Mouse (Mus musculus) skeletal muscle tissue, adult 2 months (tissue): ENCODE results near the gene Ormdl3.
"Not testable (repeated sequence)": the region's sequence is repeated elsewhere in the genome, so short reads cannot be mapped to it uniquely, and the experiment has no call there.

ENCODE experiments used
- DNase-seq: peaks from one replicate; pipeline ENCODE4 v3.0.0-alpha.2; 2012; ENCODE audit warnings: low read depth, low spot score

The Ormdl3 gene

DNA sequence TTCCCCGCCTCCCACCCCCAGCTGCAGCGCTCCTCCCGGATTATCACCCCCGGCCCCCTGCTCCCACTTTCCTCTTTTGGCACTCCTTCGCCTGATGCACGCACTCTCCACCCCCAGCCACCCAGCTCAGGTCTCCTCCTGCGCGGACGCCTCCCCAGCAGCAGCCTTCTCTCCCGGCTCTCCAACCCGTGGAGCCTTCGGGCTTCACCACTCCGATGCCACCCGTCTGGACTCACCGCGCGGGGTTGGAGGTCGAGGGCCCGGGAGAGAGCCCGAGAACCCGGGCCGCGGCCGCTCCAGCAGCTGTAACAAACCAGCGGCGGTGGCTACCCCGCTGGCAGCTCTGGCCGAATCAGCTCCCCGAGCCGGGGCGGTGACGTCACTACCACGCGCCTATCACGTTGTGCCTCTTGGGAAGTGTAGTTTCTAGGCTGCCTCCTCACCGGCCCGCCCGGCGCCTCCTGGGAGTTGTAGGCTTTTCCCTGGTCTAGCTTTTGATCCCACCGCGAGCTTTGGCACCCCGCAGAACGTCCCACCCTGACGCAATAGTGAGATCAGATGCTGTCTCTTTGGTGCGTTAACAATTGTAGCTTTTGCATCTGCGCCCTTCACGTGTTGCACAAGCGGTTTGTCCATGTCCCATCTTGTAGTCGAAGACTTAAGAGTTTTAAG lies at the start of gene Ormdl3:
Gene Ormdl3, minus strand, starts transcription at position 477 of the 672 bp plus-strand sequence.
- peak; percentile 96 for DNase-seq

DNA sequence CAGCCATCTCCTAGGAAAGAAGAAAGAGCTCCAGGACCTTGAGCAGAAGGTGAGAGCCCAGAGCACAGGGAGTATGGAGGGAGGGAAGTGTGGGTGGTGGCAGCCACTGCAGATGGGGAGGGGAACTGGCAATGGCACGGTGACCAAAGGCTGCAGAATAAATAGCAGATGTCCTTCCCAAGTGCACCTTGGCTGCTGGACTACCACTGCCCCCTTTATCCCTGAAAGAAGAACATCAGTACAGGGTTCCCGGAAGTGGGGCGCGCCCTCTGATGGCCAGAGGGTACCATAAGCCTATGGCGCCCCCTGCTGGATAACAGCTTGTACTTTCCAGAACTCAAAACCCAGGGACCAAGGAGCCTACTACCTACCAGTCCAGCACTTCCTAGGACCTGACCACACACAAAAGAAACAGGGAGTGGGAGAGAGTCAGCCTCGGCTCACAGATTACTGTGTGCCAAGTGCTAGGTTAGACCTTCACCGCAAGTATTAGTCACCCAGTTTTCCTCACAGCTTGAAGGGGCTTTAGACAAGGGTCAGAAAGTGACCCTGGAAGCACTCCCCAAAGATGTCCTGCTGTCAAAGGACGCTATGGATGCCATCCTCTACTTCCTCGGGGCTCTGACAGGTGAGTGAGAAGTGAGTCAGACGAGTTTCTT lies 48.3 kb upstream of the Ormdl3 start:
- not testable (repeated sequence) for DNase-seq

DNA sequence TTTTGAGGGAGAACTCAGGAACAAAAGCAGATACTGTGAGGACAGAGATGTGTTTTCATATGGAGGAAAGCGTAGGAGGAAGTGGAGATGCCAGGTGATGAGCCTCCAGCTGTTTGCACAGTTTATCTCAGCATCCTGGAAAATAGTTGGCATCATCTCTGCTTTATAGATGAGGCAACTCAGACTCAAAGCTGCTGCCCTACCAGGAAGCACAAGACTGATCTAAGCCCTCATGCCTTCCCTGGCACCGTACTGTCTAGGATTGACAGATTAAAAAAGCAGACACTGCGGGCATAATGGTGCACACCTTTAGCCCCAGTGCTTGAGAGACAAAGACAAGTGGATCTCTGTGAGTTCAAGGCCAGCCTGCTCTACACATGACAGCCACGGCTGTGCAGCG lies 43.5 kb upstream of the Ormdl3 start:
- DNase-seq: no peak

DNA sequence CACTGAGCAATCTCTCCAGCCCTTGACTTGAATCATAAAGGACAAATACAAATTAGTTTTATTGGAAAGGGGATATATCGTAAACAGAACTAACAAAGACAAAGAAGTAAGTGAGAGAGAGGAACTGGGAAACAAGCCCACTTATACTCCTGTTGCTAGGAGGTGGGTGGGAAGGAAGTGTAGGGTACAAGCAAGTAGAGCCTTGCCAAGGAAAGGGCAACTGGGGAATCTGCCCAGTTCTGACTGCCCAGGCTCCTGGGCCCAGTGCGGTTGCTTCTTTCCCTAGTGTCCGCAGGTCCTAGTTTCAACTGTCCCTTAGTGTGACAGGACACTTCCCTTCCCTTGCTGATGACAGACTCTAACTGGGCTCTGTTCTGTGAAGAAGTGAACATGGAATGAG lies 41.5 kb upstream of the Ormdl3 start:
- no peak for DNase-seq

DNA sequence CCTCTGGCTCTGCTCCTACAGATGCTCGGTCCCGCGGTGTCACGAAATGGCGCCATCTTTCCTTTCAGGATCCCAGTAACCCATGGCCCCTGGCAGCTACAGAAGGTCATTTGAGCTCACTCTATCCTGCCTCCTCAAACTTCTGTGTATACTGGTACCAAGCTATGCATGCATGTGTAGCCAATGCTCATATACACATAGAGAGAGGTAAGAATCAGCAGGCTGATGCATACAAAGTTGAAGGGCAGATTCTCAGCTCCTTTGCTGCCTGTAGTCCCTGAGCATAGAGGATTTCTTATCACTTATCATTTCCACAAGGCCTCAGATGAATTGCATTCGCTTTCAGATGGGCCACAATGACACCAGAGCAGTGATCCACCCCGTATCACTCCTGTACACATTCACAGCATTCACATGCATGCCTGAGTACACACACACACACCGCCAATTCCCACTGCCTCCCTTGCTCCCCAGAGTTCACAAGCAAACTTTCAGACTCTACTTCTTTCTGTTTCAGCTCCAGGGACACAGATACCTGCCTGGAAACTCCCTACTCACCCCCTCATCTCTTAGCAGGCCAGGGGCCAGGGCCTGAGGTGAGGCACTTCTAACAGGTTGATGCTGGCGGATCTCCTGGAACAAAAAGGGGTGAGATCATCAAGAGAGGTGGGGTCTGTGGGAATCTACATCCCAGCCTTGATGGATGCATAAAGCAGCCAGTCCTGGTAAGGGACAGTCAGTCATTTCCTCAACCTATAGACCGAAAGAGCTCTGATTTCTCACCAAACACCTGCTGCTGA lies 38.6 kb upstream of the Ormdl3 start, which contains the start of the genes Gm12355 and Gsdma3:
Gene Gm12355, minus strand, starts transcription at position 51 of the 800 bp plus-strand sequence.
Gene Gsdma3, plus strand, starts transcription at position 750 of the 800 bp plus-strand sequence.
- no peak for DNase-seq

DNA sequence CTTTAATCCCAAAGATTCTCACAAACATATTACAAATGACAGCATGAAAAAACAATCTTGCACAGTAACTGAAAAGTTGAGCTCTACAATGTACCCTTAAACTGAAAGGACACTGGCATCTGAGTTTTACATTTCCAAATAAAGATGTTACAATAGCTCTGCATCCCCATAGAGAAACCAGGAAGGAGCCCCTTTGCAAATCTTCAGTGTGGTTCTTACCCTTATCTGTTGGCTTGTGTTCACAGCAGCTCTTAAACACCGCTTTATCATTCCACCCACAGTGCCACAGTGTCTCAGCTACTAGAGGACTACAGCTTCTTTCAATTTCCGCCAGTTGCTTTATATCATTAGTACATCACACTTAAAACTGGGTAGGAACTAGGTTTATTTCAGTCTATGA lies 37.2 kb upstream of the Ormdl3 start:
- not testable (repeated sequence) for DNase-seq

DNA sequence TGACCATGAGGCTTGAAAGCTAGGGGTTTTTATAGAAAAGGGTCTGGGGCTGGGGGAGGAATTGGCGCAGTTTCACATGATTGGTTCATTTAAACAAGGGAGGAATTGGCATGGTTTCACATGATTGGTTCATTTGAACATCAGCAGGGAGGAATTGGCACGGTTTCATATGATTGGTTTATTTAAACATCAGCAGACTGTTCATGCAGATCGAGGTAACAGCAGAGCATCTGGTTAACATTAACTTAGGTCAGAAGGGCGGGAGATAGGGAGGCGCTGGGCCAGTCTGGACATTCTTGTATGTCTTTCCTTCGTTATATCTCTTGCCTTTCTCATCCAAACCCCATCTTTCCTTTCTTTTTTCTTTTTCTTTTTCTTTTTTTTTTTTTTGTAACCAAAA lies 36.8 kb upstream of the Ormdl3 start:
- DNase-seq: not testable (repeated sequence)

DNA sequence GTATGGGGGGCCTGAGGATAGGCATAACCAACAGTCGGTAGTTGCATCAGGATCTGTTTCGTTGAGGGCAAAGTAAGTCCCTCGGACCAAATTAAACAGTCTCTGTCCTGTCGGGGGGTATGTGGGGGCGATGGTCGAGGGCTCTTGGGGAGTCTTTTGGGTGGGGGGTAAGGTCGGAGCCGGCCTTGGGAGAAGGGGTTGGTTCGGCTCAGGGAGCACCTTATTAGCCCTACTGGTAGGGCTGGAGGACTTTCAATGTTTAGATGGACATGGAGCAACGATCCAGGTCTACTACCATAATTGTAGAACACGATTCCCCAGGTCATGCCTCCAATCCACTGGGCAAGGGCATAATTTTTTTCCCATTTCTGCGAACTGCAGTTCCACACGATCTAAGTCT lies 33.6 kb upstream of the Ormdl3 start:
- DNase-seq: no peak

DNA sequence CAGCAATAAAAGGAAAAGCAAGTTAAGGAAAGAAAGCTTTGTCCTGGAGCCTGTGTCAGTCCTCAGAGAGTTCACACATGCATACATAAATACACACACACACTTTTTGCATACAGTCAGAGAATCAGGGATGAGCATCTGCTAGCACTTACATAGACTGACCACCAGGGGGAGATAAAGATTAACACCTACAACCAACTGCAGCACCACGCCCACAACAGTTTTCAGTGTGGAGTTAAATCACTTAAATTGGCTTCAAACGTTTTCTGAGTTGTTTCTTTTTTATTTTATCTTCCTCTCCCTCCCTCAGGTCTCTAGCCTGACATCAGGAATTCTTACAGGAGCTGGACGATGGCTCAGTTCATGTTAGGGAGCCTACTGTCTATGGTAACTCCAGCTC lies 19.6 kb upstream of the Ormdl3 start:
- DNase-seq: no peak

DNA sequence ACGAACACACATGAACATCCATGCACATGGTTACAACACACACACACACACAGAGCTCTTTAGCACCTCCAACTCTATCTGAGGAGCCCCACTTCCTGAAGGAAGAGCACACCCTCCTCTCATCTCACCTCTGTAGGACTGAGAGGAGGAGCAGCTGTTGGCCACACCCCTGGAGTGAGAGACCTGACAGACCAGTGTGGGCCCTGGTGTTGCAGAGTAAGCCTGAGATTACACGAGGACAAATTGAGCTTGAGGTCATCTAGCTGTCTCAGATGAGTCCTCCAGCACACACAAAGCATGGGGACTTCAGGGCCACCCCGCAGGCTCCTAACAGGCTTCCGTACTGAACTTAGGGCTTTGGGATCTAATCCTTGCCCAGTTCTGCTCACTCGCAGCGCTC lies 17.7 kb upstream of the Ormdl3 start:
- not testable (repeated sequence) for DNase-seq

DNA sequence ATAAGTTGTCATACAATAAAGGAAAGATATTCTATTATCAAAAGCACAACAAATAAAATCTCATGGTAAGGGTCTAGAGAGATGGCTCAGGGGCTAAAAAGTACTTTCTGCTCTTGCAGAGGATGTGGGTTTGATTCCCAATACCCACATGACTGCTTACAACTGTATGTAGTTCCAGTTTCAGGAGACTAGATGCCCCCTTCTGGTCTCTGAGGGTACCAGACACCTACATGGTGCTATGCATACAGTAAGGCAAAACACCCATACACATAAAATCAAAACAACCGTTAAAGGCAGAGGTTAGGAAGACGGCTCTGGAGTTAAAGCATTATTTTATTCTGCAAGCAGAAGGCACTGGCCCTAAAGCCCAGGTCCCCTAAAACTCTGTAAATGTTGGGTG lies 16.8 kb upstream of the Ormdl3 start:
- no peak for DNase-seq

DNA sequence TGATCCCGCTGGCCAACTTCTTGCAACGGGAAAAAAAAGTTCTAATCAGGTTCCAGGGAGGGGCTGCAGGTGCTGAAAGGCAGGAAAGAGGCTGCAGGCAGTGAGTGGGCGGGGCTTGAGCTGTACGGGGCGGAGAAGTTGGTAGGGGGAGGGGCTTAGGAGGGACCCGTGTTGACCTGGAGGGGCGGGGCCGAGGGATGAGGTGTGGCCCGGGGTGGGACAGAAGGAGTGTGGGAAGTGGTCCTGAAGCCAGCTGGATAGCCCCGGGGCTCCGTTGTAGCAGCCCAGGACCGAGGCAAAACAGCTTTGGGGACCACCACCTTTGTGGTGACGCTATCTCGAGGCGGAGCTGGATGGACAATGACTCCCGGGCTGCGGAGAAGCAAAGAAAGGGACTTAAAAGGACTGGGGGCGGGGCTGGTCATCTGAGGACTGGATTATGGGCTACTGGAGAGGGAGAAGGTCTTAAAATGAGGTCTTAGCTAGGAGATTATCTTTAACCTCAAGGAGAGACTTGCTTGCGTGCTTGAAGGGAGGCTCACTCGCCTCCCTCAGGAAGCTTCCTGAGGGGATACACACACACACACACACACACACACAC lies 15.0 kb upstream of the Ormdl3 start:
- no peak for DNase-seq

DNA sequence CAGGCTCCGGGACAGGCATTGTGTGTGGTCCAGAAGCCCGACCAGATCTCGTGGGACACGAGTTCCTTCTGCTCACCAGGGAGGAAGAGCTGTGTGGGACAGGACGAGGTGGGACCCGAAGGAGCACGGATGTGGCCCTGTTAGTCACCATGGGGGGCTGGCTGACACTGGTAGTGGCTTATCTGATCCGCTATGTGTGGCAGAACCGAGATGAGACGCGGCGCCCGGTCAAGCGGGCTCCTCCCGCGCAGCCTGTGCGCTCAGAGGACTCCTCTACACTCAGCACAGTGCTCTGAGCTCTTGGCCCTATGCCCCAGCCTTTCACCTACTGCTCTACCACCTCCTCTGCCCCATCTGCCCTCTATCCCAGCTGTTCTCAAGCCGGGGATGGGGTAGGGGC lies 12.1 kb upstream of the Ormdl3 start:
- no peak for DNase-seq

DNA sequence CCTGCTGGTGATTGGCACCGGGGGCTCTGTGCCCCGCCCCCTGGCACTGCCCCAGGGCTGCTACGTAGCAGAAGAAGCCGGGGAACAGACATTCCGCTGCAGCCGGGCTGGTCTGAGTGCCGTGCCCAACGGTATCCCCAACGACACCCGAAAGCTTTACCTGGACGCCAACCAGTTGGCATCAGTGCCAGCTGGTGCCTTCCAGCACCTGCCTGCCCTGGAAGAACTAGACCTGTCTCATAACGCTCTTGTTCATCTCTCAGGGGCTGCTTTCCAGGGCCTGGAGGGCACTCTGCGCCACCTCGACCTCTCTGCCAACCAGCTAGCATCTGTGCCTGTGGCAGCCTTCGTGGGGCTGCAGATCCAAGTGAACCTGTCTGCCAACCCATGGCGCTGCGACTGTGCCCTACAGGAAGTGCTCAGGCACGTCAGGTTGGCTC lies 11.7 kb upstream of the Ormdl3 start:
- no peak for DNase-seq

DNA sequence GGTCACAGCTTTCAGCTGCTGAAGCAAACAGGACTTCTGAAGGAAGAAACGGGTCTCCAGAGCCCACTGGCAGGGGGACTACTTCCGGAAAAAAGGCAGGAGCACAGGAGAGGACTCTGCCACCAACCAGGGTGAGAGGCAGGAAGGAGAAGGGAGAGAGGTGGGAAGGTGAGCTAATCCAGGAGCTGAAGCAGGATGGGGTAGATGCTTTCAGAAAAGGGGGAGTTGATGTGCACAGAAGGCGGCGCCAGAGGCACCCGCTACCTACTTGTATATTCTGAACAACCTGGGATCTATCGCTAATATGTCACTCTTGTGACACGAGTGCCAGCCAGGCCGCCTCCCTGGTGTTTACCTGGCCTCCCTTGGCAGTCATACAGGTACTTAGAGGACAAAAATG lies 10.8 kb upstream of the Ormdl3 start, which contains the start of gene Lrrc3c:
Gene Lrrc3c, plus strand, starts transcription at position 301 of the 400 bp plus-strand sequence.
- no peak for DNase-seq

DNA sequence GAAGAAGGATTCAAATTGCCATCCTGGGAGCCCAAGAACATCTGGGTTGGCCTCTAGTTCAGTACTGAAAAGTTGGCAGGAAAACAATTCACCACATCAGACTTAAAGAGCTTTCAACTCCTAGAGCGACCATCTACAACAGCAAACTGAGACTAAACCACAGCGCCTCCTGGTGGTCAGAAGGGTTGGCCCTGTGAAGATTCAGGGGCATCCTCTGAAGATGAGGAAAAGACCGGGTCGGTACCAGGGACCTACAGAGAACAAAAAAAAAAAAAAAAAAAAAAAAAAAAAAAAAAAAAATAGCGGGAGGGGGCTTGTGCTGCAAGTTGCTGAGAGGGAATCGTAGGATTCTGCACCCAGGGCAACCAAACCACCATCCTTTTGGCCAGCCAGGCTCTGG lies 10.2 kb upstream of the Ormdl3 start:
- no peak for DNase-seq

DNA sequence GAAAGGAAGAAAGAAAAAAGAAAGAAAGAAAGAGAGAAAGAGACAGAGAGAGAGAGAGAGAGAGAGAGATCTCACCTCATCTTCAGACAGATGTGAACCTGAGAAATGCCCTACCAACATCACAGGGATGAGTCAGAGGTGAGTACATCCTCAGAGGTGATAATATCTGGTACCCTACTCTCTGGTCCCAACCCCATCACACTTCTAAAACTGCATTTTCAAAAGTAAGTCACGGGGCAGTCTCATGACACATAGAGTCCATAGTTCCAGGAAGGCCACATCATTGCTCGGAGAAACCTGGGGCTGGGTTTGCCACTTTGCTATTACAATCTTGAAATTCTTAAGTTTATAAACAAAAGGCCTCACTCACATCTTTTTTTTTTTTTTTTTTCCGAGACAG lies 8.8 kb upstream of the Ormdl3 start:
- no peak for DNase-seq

DNA sequence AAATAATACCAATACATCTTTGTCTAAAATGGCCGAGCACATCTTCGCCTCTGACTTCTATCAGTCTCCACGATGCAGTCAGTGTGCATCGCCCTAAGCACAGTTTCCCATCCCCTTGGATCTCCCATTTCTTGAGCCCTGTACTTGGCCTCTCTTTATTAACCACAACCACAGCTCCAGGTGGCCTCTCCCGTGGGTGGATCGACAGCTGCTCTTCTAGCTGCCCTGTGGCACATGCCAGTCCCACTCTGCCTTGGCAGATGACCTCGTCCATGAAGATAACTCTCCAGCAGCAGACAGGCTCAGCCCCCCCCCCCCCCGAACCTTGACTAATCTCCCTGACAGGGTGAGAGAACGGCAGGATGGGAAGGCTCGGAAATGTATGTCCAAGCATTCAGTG lies 8.3 kb upstream of the Ormdl3 start:
- DNase-seq: no peak

DNA sequence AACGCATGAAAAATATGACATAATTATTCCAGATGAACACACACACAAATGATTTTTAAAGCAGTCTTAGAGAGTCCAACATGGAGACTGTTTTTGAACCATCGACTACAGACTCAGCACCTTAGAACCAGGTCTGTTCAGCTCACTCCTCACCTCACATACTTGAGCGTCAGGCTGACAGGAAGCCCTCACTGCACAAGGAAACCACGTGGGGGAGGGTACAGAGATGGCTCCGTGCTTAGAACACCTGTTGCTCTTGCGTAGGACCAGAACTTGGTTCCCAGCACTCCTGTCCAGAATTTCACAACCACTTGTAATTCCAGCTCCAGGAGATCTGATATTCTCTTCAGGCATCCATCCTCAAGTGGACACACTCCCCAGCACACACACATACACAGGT lies 7.9 kb upstream of the Ormdl3 start:
- no peak for DNase-seq

DNA sequence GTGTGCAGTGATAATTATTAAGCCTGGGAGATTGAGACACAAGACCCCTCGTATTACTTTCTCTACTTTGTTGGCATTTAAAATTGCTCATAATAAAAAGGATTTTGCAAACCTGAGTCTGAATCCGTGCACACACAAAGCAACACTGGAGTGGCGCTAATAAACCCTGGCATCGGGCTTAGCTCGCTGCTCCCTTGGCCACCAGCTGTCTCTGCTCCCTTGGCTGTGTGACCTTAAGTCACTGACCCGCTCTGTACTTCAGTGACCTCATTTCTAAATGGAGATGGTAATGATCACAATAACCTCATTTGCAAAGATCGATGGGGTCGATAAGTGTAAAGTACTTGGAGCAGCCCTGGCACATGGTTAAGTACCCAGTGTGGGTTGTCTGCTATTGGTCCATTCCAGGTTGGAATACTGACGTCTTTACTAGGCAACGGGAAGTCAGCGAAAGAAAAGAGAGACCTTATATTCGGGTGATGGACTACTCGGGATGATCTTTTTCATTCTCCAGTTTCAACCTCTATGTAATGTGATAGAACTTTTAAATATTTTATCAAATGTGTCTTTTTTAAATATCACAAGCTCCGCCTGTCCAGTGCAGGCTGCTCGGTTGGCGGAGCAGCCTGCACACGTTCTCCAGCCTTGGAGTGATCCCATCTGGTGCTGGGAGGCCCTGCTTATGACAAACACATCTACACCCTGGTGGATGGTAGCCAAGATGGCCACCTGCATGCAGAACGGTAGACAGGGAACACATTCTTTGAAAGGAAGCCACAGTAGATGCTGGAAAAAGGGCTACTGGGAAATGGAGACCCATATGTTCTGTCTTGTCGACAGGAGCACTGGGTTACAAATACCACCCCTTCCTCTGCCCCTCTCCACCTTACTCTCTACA lies 3.6 kb upstream of the Ormdl3 start:
- no peak for DNase-seq

DNA sequence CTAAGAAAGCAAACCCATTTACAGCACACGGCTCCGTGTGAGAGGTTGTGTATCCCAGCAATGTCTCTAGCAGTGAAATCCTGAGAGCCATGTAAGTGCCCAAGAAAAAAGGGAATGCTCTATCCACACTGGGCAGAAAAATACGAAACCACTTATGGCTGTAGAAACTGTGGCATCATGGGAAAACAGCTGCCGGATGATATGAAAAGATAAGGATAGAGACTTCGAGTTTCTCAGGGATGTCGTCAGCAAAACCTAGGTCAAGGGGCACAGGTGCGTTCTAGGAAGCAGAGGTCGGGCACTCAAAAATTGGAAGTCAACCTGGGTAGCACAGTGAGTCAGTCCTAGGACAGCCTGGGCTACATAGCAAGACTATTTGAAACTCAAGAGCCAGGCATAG lies 2.1 kb upstream of the Ormdl3 start:
- no peak for DNase-seq
